Mouse (Mus musculus) testis, postnatal 14 days (tissue): ENCODE data around the gene Abtb1.
A peak's percentile ranks its signal among the peaks of the same experiment; 100 is the strongest.

ENCODE experiments used
- DNase-seq: peaks from one replicate; pipeline ENCODE4 v3.0.0; 2021; ENCODE audit warnings: low spot score

Gene Abtb1

GRCm38 (mm10) chr6:88841781-88842689, at the start of gene Abtb1:
TSS of gene Abtb1 (minus strand) at chr6:88841984.
- peak; percentile 100 for DNase-seq

GRCm38 (mm10) chr6:88890832-88891231, 49.0 kb upstream of the Abtb1 start:
- DNase-seq, result no peak

GRCm38 (mm10) chr6:88889410-88890042, 47.7 kb upstream of the Abtb1 start:
- no peak for DNase-seq

GRCm38 (mm10) chr6:88886417-88886967, 44.7 kb upstream of the Abtb1 start:
- DNase-seq, result no peak

GRCm38 (mm10) chr6:88885644-88886416, 44.0 kb upstream of the Abtb1 start:
- no peak for DNase-seq

GRCm38 (mm10) chr6:88884690-88885089, 42.9 kb upstream of the Abtb1 start:
- no peak for DNase-seq

- DNase-seq, result no peak
Measured at GRCm38 (mm10) chr6:88884195-88884594, 42.4 kb upstream of the Abtb1 start.

GRCm38 (mm10) chr6:88881334-88881733, 39.5 kb upstream of the Abtb1 start:
- DNase-seq, result no peak

- DNase-seq, result no peak
Measured at GRCm38 (mm10) chr6:88879471-88879870, 37.7 kb upstream of the Abtb1 start.

GRCm38 (mm10) chr6:88874868-88875508, 33.2 kb upstream of the Abtb1 start, which contains the start of gene Podxl2:
TSS of gene Podxl2 (minus strand) at chr6:88875044.
- DNase-seq, result peak; percentile 86

GRCm38 (mm10) chr6:88873965-88874867, 32.4 kb upstream of the Abtb1 start:
- no peak for DNase-seq

GRCm38 (mm10) chr6:88872811-88873210, 31.0 kb upstream of the Abtb1 start:
- DNase-seq, result no peak

GRCm38 (mm10) chr6:88871546-88871945, 29.8 kb upstream of the Abtb1 start:
- no peak for DNase-seq

- no peak for DNase-seq
Measured at GRCm38 (mm10) chr6:88870594-88870993, 28.8 kb upstream of the Abtb1 start.

GRCm38 (mm10) chr6:88869459-88869858, 27.7 kb upstream of the Abtb1 start:
- DNase-seq, result no peak

GRCm38 (mm10) chr6:88865704-88866103, 23.9 kb upstream of the Abtb1 start:
- no peak for DNase-seq

GRCm38 (mm10) chr6:88860914-88861313, 19.1 kb upstream of the Abtb1 start:
- DNase-seq, result no peak

GRCm38 (mm10) chr6:88858341-88858740, 16.6 kb upstream of the Abtb1 start:
- DNase-seq, result no peak

- no peak for DNase-seq
Measured at GRCm38 (mm10) chr6:88857830-88858229, 16.0 kb upstream of the Abtb1 start.

- DNase-seq, result no peak
Measured at GRCm38 (mm10) chr6:88857249-88857648, 15.5 kb upstream of the Abtb1 start.

- no peak for DNase-seq
Measured at GRCm38 (mm10) chr6:88855636-88856035, 13.9 kb upstream of the Abtb1 start.
